ENCODE assay signal across 8 mouse cellular contexts in the genomic region with DNA sequence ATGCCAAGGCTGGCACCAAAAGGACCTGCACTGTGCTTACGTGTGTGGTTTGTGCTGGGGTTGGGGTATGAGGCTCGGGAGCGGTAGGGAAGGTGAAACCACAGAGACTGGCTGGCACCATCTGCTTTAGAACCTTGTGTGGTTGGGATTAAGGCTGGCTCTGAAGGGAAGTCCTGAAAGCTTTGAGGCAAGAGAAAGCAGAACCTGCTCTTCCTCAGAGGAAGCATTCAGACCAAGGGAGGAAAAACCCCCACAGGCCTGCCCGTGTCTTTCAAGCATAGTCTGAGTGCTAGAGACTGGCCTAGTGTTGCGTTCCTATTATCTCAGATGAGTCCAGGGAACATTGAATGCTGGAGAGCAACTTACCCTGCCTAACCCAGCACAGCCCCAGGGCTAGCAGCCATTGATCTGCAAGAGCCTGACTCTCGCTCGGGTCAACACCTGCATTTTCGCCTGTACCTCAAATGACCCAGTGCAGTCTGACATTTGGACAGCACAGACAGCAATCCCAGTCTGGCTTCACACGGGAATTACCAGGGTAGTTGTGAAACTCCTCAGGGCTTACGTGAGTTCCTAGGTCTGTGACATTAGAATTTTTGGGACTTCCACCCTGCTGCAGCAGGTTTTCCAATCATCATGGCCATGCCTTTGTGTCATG. TPM values are rescaled to one million over a fixed set of nuclear protein-coding genes. Genes with fewer than 3 reads are reported as not detected.
A peak's percentile ranks its signal among the peaks of the same experiment; 100 is the strongest.
DNase-seq lines count a peak whose midpoint lies in the region; ATAC-seq and TF ChIP-seq lines count a peak whose summit lies in the region.

No protein-coding gene starts in this region.

- H3K9ac ChIP-seq in kidney, embryonic 15.5 days, result no peak overlapping the region
- no peak overlapping the region for H3K9ac ChIP-seq in midbrain, embryonic 15.5 days

- H3K4me2 ChIP-seq in kidney, embryonic 15.5 days, result peak overlapping the region; percentile 45
- H3K4me2 ChIP-seq in midbrain, embryonic 15.5 days, result peak overlapping the region; percentile 34; the same call in 1 of the 2 replicates

- TF ChIP-seq POLR2A in bone marrow macrophage, adult 2 months (IDR thresholded peaks at IDR 0.05; ENCODE audit: borderline replicate concordance, low read depth, low read length), result no peak

- H3K9me3 ChIP-seq in kidney, embryonic 15.5 days (replicated peaks), result no peaks in the 10 kb centered on the region
- no peaks in the 10 kb centered on the region for H3K9me3 ChIP-seq in hindbrain, embryonic 10.5 days
- H3K9me3 ChIP-seq in midbrain, embryonic 15.5 days, result no peaks in the 10 kb centered on the region

- 76% methylated on average over 10 of the region's 10 CpGs for WGBS in kidney, embryonic 15.5 days
- WGBS in hindbrain, embryonic 10.5 days, result 82% methylated on average over 10 of the region's 10 CpGs
- 82% methylated on average over 10 of the region's 10 CpGs for WGBS in midbrain, embryonic 15.5 days

- H3K4me1 ChIP-seq in kidney, embryonic 15.5 days, result peaks cover 14% of the 10 kb centered on the region
- H3K4me1 ChIP-seq in bone marrow macrophage, adult 2 months (ENCODE audit: control insufficient read depth, insufficient read depth, low read length), result peaks cover 59% of the 10 kb centered on the region
- peaks cover 11% of the 10 kb centered on the region for H3K4me1 ChIP-seq in hindbrain, embryonic 10.5 days (replicated peaks)
- peaks cover 15% of the 10 kb centered on the region; the same call in 1 of the 2 replicates for H3K4me1 ChIP-seq in midbrain, embryonic 15.5 days

- ATAC-seq in kidney, embryonic 15.5 days (replicated peaks; ENCODE audit: low FRiP score), result peak; percentile 26; the same call in 1 of the 2 replicates
- peak; percentile 4; the same call in 1 of the 2 replicates for ATAC-seq in midbrain, embryonic 15.5 days (replicated peaks)

- H3K27ac ChIP-seq in kidney, embryonic 15.5 days, result peak overlapping the region; percentile 74; the same call in 1 of the 2 replicates
- peak overlapping the region; percentile 93 for H3K27ac ChIP-seq in bone marrow macrophage, adult 2 months (ENCODE audit: insufficient read depth, low read depth, low read length)
- peak overlapping the region; percentile 66 for H3K27ac ChIP-seq in hindbrain, embryonic 10.5 days
- peak overlapping the region; percentile 76 for H3K27ac ChIP-seq in midbrain, embryonic 15.5 days

- peak overlapping the region; percentile 37; the same call in 1 of the 2 replicates for H3K4me3 ChIP-seq in kidney, embryonic 15.5 days (replicated peaks)
- peak overlapping the region; percentile 33 for H3K4me3 ChIP-seq in bone marrow macrophage, adult 2 months (ENCODE audit: insufficient read depth, low read length)
- H3K4me3 ChIP-seq in hindbrain, embryonic 10.5 days, result no peak overlapping the region
- no peak overlapping the region for H3K4me3 ChIP-seq in midbrain, embryonic 15.5 days

- DNase-seq in kidney, adult 11 months, result no peak
- DNase-seq in hindbrain, embryonic 10.5 days (ENCODE audit: low spot score), result no peak
- DNase-seq in left cerebral cortex, adult 9 months (ENCODE audit: low spot score in 2 of 2), result no peak
- no peak for DNase-seq in gastrocnemius, adult 8-10 months (ENCODE audit: low spot score in 2 of 2)
- DNase-seq in ovary, postnatal 10 days (ENCODE audit: low spot score), result no peak

- no peak for TF ChIP-seq CTCF in bone marrow macrophage, adult 2 months (IDR thresholded peaks at IDR 0.05; ENCODE audit: low read depth, low read length)

- H3K27me3 ChIP-seq in kidney, embryonic 15.5 days, result no peaks in the 10 kb centered on the region
- no peaks in the 10 kb centered on the region for H3K27me3 ChIP-seq in hindbrain, embryonic 10.5 days (ENCODE audit: insufficient read depth, poor library complexity, severe bottlenecking)
- H3K27me3 ChIP-seq in midbrain, embryonic 15.5 days (replicated peaks), result no peaks in the 10 kb centered on the region

- H3K36me3 ChIP-seq in kidney, embryonic 15.5 days, result no peaks in the 10 kb centered on the region
- no peaks in the 10 kb centered on the region for H3K36me3 ChIP-seq in hindbrain, embryonic 10.5 days
- H3K36me3 ChIP-seq in midbrain, embryonic 15.5 days (replicated peaks), result no peaks in the 10 kb centered on the region

RNA-seq across cellular contexts. Expression of a gene that starts 0.5 kb away (rescaled TPM):
- polyA plus RNA-seq in kidney, embryonic 15.5 days (2015; fragmentation: Nextera tagmentation; extraction: Ambion mirVana), result 2.6 and 3.0 TPM in 2 replicates
- polyA plus RNA-seq in bone marrow macrophage, adult 2 months (2012; ENCODE audit: insufficient read depth, insufficient read length, missing spikeins), result 30.9 and 34.1 TPM in 2 replicates
- polyA plus RNA-seq in hindbrain, embryonic 10.5 days (2016; fragmentation: Nextera tagmentation; extraction: Ambion mirVana), result 0.27 and 0.44 TPM in 2 replicates
- 2.9 TPM in 2 replicates for polyA plus RNA-seq in midbrain, embryonic 15.5 days (2015; fragmentation: Nextera tagmentation; extraction: Ambion mirVana)
- total RNA-seq in gastrocnemius, adult 8-10 months (2022), result 10 to 100 TPM; 20.8 to 28.3 (median 26.4) TPM

RNA-seq across cellular contexts. Expression of a gene that starts 51.6 kb away (rescaled TPM):
- 3.9 and 4.9 TPM in 2 replicates for polyA plus RNA-seq in kidney, embryonic 15.5 days (2015; fragmentation: Nextera tagmentation; extraction: Ambion mirVana)
- polyA plus RNA-seq in bone marrow macrophage, adult 2 months (2012; ENCODE audit: insufficient read depth, insufficient read length, missing spikeins), result 13.7 and 15.0 TPM in 2 replicates
- 2.6 and 2.8 TPM in 2 replicates for polyA plus RNA-seq in hindbrain, embryonic 10.5 days (2016; fragmentation: Nextera tagmentation; extraction: Ambion mirVana)
- 7.2 and 7.8 TPM in 2 replicates for polyA plus RNA-seq in midbrain, embryonic 15.5 days (2015; fragmentation: Nextera tagmentation; extraction: Ambion mirVana)
- total RNA-seq in gastrocnemius, adult 8-10 months (2022), result 10 to 100 TPM in 2 of 4 experiments, 1 to 10 TPM in 2; 7.5 to 16.9 (median 10.2) TPM

Comparison
In these comparisons a context has a peak if more than half of its experiments do, and no peak if none do; other contexts are left out.
1. H3K4me3 ChIP-seq: peak in kidney, embryonic 15.5 days (single experiment) and bone marrow macrophage, adult 2 months (single experiment); none in hindbrain, embryonic 10.5 days (single experiment) and midbrain, embryonic 15.5 days (single experiment).
2. Peak in every context shown above with its lines, with median percentiles within 50 percentile points of each other: H3K27ac ChIP-seq.